26 mouse cellular contexts compared by ENCODE assay signal in the genomic region with DNA sequence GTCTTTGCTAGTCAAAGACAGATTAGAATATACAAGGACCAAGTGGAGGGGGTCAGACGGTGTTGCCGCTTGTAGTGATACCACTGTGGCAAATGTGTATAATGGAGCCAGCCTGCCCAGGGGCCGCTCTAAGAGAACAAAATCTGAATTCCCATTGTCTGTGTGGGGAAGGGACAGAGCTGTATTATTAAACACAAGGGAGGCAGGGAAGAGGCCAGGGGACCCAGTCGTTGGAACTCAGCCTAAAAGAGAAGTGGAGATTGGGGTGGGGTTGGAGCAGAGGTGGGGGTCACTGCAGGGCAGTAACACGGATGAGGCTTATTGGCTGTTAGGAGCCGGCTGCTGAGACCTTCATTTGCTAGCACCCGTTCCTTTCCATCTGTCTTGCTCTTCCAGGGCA. TPM values are rescaled to one million over a fixed set of nuclear protein-coding genes. Genes with fewer than 3 reads are reported as not detected.
DNase-seq lines count a peak whose midpoint lies in the region; ATAC-seq lines count a peak whose summit lies in the region.
"Had no signal": no experiment of that assay in that cellular context is flagged by ENCODE, and none has a peak within 500 bp of the region (broad histone marks: within the 10 kb centered on the region; RNA-seq: fewer than 3 reads in every experiment).

No protein-coding gene starts in this region.

- no peak overlapping the region for H3K4me3 ChIP-seq in heart, embryonic 10.5 days
- H3K4me3 ChIP-seq in midbrain, embryonic 11.5 days (ENCODE audit: low read depth, low read length): no peak overlapping the region
- H3K4me3 ChIP-seq in midbrain, embryonic 16.5 days (ENCODE audit: low read depth, low read length): no peak overlapping the region
- H3K4me3 ChIP-seq in stomach, embryonic 16.5 days (replicated peaks; ENCODE audit: low read length): no peak overlapping the region
- H3K4me3 ChIP-seq: forebrain, embryonic 10.5 days; forebrain, embryonic 13.5 days; gastrocnemius, adult 2 months; heart, adult 2 months; hindbrain, embryonic 10.5 days; hindbrain, embryonic 13.5 days had no signal

- no peaks in the 10 kb centered on the region for H3K27me3 ChIP-seq in heart, embryonic 10.5 days (ENCODE audit: insufficient read depth, poor library complexity, severe bottlenecking)
- H3K27me3 ChIP-seq in midbrain, embryonic 11.5 days (ENCODE audit: control insufficient read depth, insufficient read depth, low read length): no peaks in the 10 kb centered on the region
- no peaks in the 10 kb centered on the region for H3K27me3 ChIP-seq in midbrain, embryonic 16.5 days (ENCODE audit: control insufficient read depth, insufficient read depth, low read depth, low read length)
- H3K27me3 ChIP-seq in stomach, embryonic 16.5 days (ENCODE audit: control insufficient read depth, insufficient read depth, low read length): no peaks in the 10 kb centered on the region
- H3K27me3 ChIP-seq: forebrain, embryonic 13.5 days had no signal

- H3K9me3 ChIP-seq in heart, embryonic 10.5 days: no peaks in the 10 kb centered on the region
- H3K9me3 ChIP-seq in midbrain, embryonic 11.5 days (ENCODE audit: control insufficient read depth, low read length): no peaks in the 10 kb centered on the region
- H3K9me3 ChIP-seq in midbrain, embryonic 16.5 days (replicated peaks; ENCODE audit: control insufficient read depth, low read length, poor library complexity, severe bottlenecking): no peaks in the 10 kb centered on the region
- H3K9me3 ChIP-seq in stomach, embryonic 16.5 days (replicated peaks; ENCODE audit: control insufficient read depth, low read length): no peaks in the 10 kb centered on the region
- H3K9me3 ChIP-seq: forebrain, embryonic 10.5 days; forebrain, embryonic 13.5 days; hindbrain, embryonic 10.5 days; hindbrain, embryonic 13.5 days had no signal

- no peaks in the 10 kb centered on the region for H3K4me1 ChIP-seq in heart, embryonic 10.5 days
- H3K4me1 ChIP-seq in midbrain, embryonic 11.5 days (ENCODE audit: control insufficient read depth, insufficient read depth, low read length): peaks cover 3% of the 10 kb centered on the region; the same call in 1 of the 2 replicates
- no peaks in the 10 kb centered on the region for H3K4me1 ChIP-seq in midbrain, embryonic 16.5 days (ENCODE audit: control insufficient read depth, insufficient read depth, low read length)
- H3K4me1 ChIP-seq in stomach, embryonic 16.5 days (ENCODE audit: control insufficient read depth, insufficient read depth, low read length): no peaks in the 10 kb centered on the region

- no peak for ATAC-seq in midbrain, embryonic 11.5 days (ENCODE audit: low FRiP score)
- ATAC-seq in midbrain, embryonic 16.5 days: no peak
- ATAC-seq in stomach, embryonic 16.5 days (ENCODE audit: insufficient read depth, low FRiP score): no peak
- ATAC-seq: CD4-positive, CD25-positive, alpha-beta regulatory T cell, adult 4 months; forebrain, embryonic 13.5 days; forebrain, postnatal 0 days; hindbrain, embryonic 16.5 days had no signal

- peak; percentile 53 for DNase-seq in heart, embryonic 10.5 days (ENCODE audit: low spot score)
- no peak for DNase-seq in heart, postnatal 14 days
- DNase-seq in midbrain, embryonic 11.5 days (ENCODE audit: low spot score, missing footprints): peak; percentile 80
- DNase-seq in thymus, adult 18-20 months: no peak
- DNase-seq: adrenal gland, adult 2 months; adrenal gland, postnatal 14 days; cerebellum, adult 11 months; cerebellum, adult 2 months; cerebellum, adult 9-11 months; cerebellum, postnatal 25 days; forebrain, postnatal 0 days; gastrocnemius, adult 2 months; gastrocnemius, postnatal 14 days; heart, adult 2 months; heart, postnatal 36 days had no signal

- intact Hi-C loops in heart, postnatal 14 days (cut with DNase I): no loop called here

- no peaks in the 10 kb centered on the region for H3K36me3 ChIP-seq in heart, embryonic 10.5 days
- no peaks in the 10 kb centered on the region for H3K36me3 ChIP-seq in midbrain, embryonic 11.5 days (ENCODE audit: control insufficient read depth, insufficient read depth, low read length)
- H3K36me3 ChIP-seq in midbrain, embryonic 16.5 days (ENCODE audit: control insufficient read depth, insufficient read depth, low read length): no peaks in the 10 kb centered on the region
- H3K36me3 ChIP-seq in stomach, embryonic 16.5 days (ENCODE audit: control insufficient read depth, insufficient read depth, low read length): no peaks in the 10 kb centered on the region
- H3K36me3 ChIP-seq: forebrain, embryonic 10.5 days; hindbrain, embryonic 10.5 days; hindbrain, embryonic 13.5 days had no signal

- no peak overlapping the region for H3K9ac ChIP-seq in midbrain, embryonic 11.5 days (ENCODE audit: low read length)
- no peak overlapping the region for H3K9ac ChIP-seq in midbrain, embryonic 16.5 days (ENCODE audit: low read depth, low read length)
- H3K9ac ChIP-seq in stomach, embryonic 16.5 days (ENCODE audit: low read length): peak overlapping the region; percentile 2; the same call in 1 of the 2 replicates
- H3K9ac ChIP-seq: forebrain, embryonic 13.5 days; forebrain, postnatal 0 days; hindbrain, embryonic 13.5 days had no signal

- H3K4me2 ChIP-seq in midbrain, embryonic 11.5 days: no peak overlapping the region
- H3K4me2 ChIP-seq in midbrain, embryonic 16.5 days (ENCODE audit: low read length): no peak overlapping the region
- no peak overlapping the region for H3K4me2 ChIP-seq in stomach, embryonic 16.5 days (ENCODE audit: low read depth, low read length)
- H3K4me2 ChIP-seq: forebrain, embryonic 13.5 days; heart, embryonic 11.5 days; hindbrain, embryonic 13.5 days had no signal

- no peak overlapping the region for H3K27ac ChIP-seq in heart, embryonic 10.5 days
- no peak overlapping the region for H3K27ac ChIP-seq in midbrain, embryonic 11.5 days (ENCODE audit: low read depth, low read length)
- H3K27ac ChIP-seq in midbrain, embryonic 16.5 days (ENCODE audit: low read length): no peak overlapping the region
- peak overlapping the region; percentile 63 for H3K27ac ChIP-seq in stomach, embryonic 16.5 days (ENCODE audit: low read length)
- H3K27ac ChIP-seq: forebrain, embryonic 10.5 days; forebrain, embryonic 13.5 days; gastrocnemius, adult 2 months; heart, adult 2 months; hindbrain, embryonic 10.5 days; hindbrain, embryonic 13.5 days had no signal

- WGBS in heart, embryonic 10.5 days: 76% methylated on average over 7 of the region's 7 CpGs
- WGBS in midbrain, embryonic 11.5 days: 48% methylated on average over 7 of the region's 7 CpGs
- 32% methylated on average over 7 of the region's 7 CpGs for WGBS in midbrain, embryonic 16.5 days
- WGBS in stomach, embryonic 16.5 days: 54% methylated on average over 7 of the region's 7 CpGs

RNA-seq across cellular contexts. Expression of a gene that starts 41.1 kb away (rescaled TPM):
- 7.5 and 15.3 TPM in 2 replicates for polyA plus RNA-seq in heart, embryonic 10.5 days (2016; fragmentation: Nextera tagmentation; extraction: Ambion mirVana)
- total RNA-seq in heart, postnatal 14 days (2021): 1 to 10 TPM; 9.3 to 9.9 TPM
- polyA plus RNA-seq in midbrain, embryonic 11.5 days (2014; fragmentation: Nextera tagmentation; extraction: Ambion mirVana): 16.6 TPM in 2 replicates
- polyA plus RNA-seq in midbrain, embryonic 16.5 days (2015; fragmentation: Nextera tagmentation; extraction: Ambion mirVana): 13.0 and 16.9 TPM in 2 replicates
- 18.3 and 19.6 TPM in 2 replicates for polyA plus RNA-seq in stomach, embryonic 16.5 days (2015; fragmentation: Nextera tagmentation; extraction: Ambion mirVana)
- total RNA-seq: common myeloid progenitor, adult 5-6 weeks; MEL had no signal
- polyA plus RNA-seq: CD4-positive, CD25-positive, alpha-beta regulatory T cell, adult 4 months had no signal

Comparison
In these comparisons a context has a peak if more than half of its experiments do, and no peak if none do; other contexts are left out.
1. DNase-seq: peak in heart, embryonic 10.5 days (single experiment) and midbrain, embryonic 11.5 days (single experiment); none in heart, postnatal 14 days (0 of 2) and thymus, adult 18-20 months (0 of 2).